In the genomic region with DNA sequence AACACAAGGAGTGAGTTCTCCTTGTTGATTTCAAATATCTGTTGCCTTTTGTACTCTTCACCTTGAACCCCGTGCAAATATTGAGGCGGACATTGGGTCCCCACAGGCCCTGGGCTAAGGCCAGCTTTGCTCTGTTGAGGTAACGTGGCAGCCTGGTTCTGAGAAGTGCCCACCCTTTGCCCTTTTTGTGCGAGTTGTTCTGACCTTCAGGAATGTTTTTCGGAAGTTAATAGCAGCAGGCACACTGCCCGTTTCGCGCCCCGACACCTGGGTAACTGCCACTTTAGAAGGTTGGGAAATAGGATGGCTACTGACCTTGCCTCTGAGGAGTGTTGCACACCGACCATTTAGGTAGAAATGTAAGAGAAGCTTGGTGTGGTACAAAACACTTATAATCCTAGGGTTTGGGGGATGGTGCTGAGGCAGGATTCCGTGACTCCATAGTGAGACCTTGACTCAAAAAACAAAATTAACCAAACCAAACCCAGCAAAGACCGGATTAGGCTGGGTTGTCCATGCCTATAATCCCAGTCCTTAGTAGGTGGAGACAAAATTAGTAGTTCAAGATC, we compare ENCODE assay signal across 9 mouse cellular contexts. TPM values are rescaled to one million over a fixed set of nuclear protein-coding genes. Genes with fewer than 3 reads are reported as not detected.
DNase-seq lines count a peak whose midpoint lies in the region; ATAC-seq lines count a peak whose summit lies in the region.
"Had no signal": no experiment of that assay in that cellular context is flagged by ENCODE, and none has a peak within 500 bp of the region (broad histone marks: within the 10 kb centered on the region; RNA-seq: fewer than 3 reads in every experiment).

No protein-coding gene starts in this region.

- peak overlapping the region; percentile 90; the same call in 1 of the 2 replicates for H3K27ac ChIP-seq in liver, embryonic 13.5 days
- peak overlapping the region; percentile 94; the same call in 1 of the 2 replicates for H3K27ac ChIP-seq in stomach, embryonic 15.5 days

- no peaks in the 10 kb centered on the region for H3K27me3 ChIP-seq in megakaryocyte, embryonic 14.5 days (replicated peaks)
- H3K27me3 ChIP-seq in liver, embryonic 13.5 days: no peaks in the 10 kb centered on the region
- no peaks in the 10 kb centered on the region for H3K27me3 ChIP-seq in stomach, embryonic 15.5 days (replicated peaks)

- DNase-seq in adrenal gland, adult (ENCODE audit: inconsistent age in 2 of 2, low spot score in 1 of 2): peak; percentile 47 to 77
- DNase-seq in adrenal gland, postnatal 25 days: no peak
- no peak for DNase-seq in liver, embryonic 13.5 days
- no peak for DNase-seq in thymus, postnatal 25 days

- peaks cover 6% of the 10 kb centered on the region for H3K36me3 ChIP-seq in megakaryocyte, embryonic 14.5 days (replicated peaks; ENCODE audit: low read length)
- no peaks in the 10 kb centered on the region for H3K36me3 ChIP-seq in liver, embryonic 13.5 days
- H3K36me3 ChIP-seq in stomach, embryonic 15.5 days: no peaks in the 10 kb centered on the region

- no peak overlapping the region for H3K9ac ChIP-seq in liver, embryonic 13.5 days
- H3K9ac ChIP-seq in stomach, embryonic 15.5 days: no peak overlapping the region

- ATAC-seq in megakaryocyte, adult 5-6 weeks (ENCODE audit: poor library complexity, severe bottlenecking): no peak
- no peak for ATAC-seq in liver, embryonic 13.5 days (ENCODE audit: low read depth)
- ATAC-seq in stomach, embryonic 15.5 days (ENCODE audit: insufficient read depth, low FRiP score, low read depth): no peak
- no peak for ATAC-seq in activated CD4-positive, CD25-positive, alpha-beta regulatory T cell, adult 4 months
- ATAC-seq: inflammation-experienced regulatory T-cells, adult 6 months had no signal

- WGBS in liver, embryonic 13.5 days (ENCODE audit: insufficient replicate concordance): 80% methylated on average over 12 of the region's 12 CpGs
- WGBS in stomach, embryonic 15.5 days: 69% methylated on average over 12 of the region's 12 CpGs

- H3K4me3 ChIP-seq in megakaryocyte, embryonic 14.5 days (replicated peaks): peak overlapping the region; percentile 38
- 0 out of 2 replicates have a peak overlapping the region, but pooled peaks have one; percentile 70 for H3K4me3 ChIP-seq in liver, embryonic 13.5 days (replicated peaks)
- H3K4me3 ChIP-seq in stomach, embryonic 15.5 days (replicated peaks): no peak overlapping the region

- no peaks in the 10 kb centered on the region for H3K9me3 ChIP-seq in megakaryocyte, embryonic 14.5 days
- H3K9me3 ChIP-seq in liver, embryonic 13.5 days (replicated peaks): no peaks in the 10 kb centered on the region
- no peaks in the 10 kb centered on the region for H3K9me3 ChIP-seq in stomach, embryonic 15.5 days

- H3K4me2 ChIP-seq in liver, embryonic 13.5 days: no peak overlapping the region
- peak overlapping the region; percentile 99 for H3K4me2 ChIP-seq in stomach, embryonic 15.5 days

- peaks cover 74% of the 10 kb centered on the region for H3K4me1 ChIP-seq in megakaryocyte, embryonic 14.5 days
- peaks cover 75% of the 10 kb centered on the region for H3K4me1 ChIP-seq in liver, embryonic 13.5 days (replicated peaks)
- H3K4me1 ChIP-seq in stomach, embryonic 15.5 days: peaks cover 35% of the 10 kb centered on the region

RNA-seq across cellular contexts. Expression of gene Cpt1a, which starts 4.4 kb away (rescaled TPM):
- 392 and 423 TPM in 2 replicates for total RNA-seq in adrenal gland, postnatal 25 days (2021)
- polyA plus RNA-seq in megakaryocyte, embryonic 14.5 days (2012; ENCODE audit: insufficient read depth, low replicate concordance): 5.2 and 6.7 TPM in 2 replicates
- total RNA-seq in megakaryocyte, adult 5-6 weeks (2015): 69.6 and 73.1 TPM in 2 replicates
- total RNA-seq in megakaryocyte, adult 5-6 weeks (2017): 56.2 and 66.0 TPM in 2 replicates
- 6.6 and 7.2 TPM in 2 replicates for polyA plus RNA-seq in liver, embryonic 13.5 days (2015; fragmentation: Nextera tagmentation; extraction: Ambion mirVana)
- polyA plus RNA-seq in stomach, embryonic 15.5 days (2015; fragmentation: Nextera tagmentation; extraction: Ambion mirVana): 20.8 and 26.1 TPM in 2 replicates
- 10 to 100 TPM; 18.3 to 18.4 TPM for polyA plus RNA-seq in activated CD4-positive, CD25-positive, alpha-beta regulatory T cell, adult 4 months (2017; shearing (Covaris generic))

RNA-seq across cellular contexts. Expression of gene Ighmbp2, which starts 43.7 kb away (rescaled TPM):
- total RNA-seq in adrenal gland, postnatal 25 days (2021): 6.4 and 9.1 TPM in 2 replicates
- polyA plus RNA-seq in megakaryocyte, embryonic 14.5 days (2012; ENCODE audit: insufficient read depth, low replicate concordance): 0.64 and 7.2 TPM in 2 replicates
- 1.5 and 1.6 TPM in 2 replicates for total RNA-seq in megakaryocyte, adult 5-6 weeks (2015)
- total RNA-seq in megakaryocyte, adult 5-6 weeks (2017): 2.9 and 3.3 TPM in 2 replicates
- polyA plus RNA-seq in liver, embryonic 13.5 days (2015; fragmentation: Nextera tagmentation; extraction: Ambion mirVana): 3.8 TPM in 2 replicates
- polyA plus RNA-seq in stomach, embryonic 15.5 days (2015; fragmentation: Nextera tagmentation; extraction: Ambion mirVana): 8.3 and 10.0 TPM in 2 replicates
- polyA plus RNA-seq in activated CD4-positive, CD25-positive, alpha-beta regulatory T cell, adult 4 months (2017; shearing (Covaris generic)): 1 to 10 TPM; 3.3 to 4.9 TPM

RNA-seq across cellular contexts. Expression of gene Mrpl21, which starts 43.9 kb away (rescaled TPM):
- total RNA-seq in adrenal gland, postnatal 25 days (2021): 67.9 and 69.7 TPM in 2 replicates
- polyA plus RNA-seq in megakaryocyte, embryonic 14.5 days (2012; ENCODE audit: insufficient read depth, low replicate concordance): 8.9 and 14.9 TPM in 2 replicates
- 61.8 and 65.2 TPM in 2 replicates for total RNA-seq in megakaryocyte, adult 5-6 weeks (2015)
- total RNA-seq in megakaryocyte, adult 5-6 weeks (2017): 65.1 and 73.7 TPM in 2 replicates
- 85.4 and 94.4 TPM in 2 replicates for polyA plus RNA-seq in liver, embryonic 13.5 days (2015; fragmentation: Nextera tagmentation; extraction: Ambion mirVana)
- polyA plus RNA-seq in stomach, embryonic 15.5 days (2015; fragmentation: Nextera tagmentation; extraction: Ambion mirVana): 124 and 126 TPM in 2 replicates
- 100 to 1,000 TPM; 116 to 129 TPM for polyA plus RNA-seq in activated CD4-positive, CD25-positive, alpha-beta regulatory T cell, adult 4 months (2017; shearing (Covaris generic))

Comparison
In these comparisons a context has a peak if more than half of its experiments do, and no peak if none do; other contexts are left out.
1. DNase-seq: peak in adrenal gland, adult (2 of 2); none in adrenal gland, postnatal 25 days (single experiment), liver, embryonic 13.5 days (single experiment) and thymus, postnatal 25 days (single experiment).